Mouse (Mus musculus) lung, embryonic 15.5 days (tissue): ENCODE measurements around the gene Cela1. TPM values are rescaled to one million over a fixed set of nuclear protein-coding genes. Genes with fewer than 3 reads are reported as not detected.

Source experiments
- ATAC-seq: fragments of 200-750 bp; cut with Nextera tagmentation; 2 replicates; pipeline ENCODE4 v1.8.0; 2017; ENCODE audit warnings: moderate number of reproducible peaks, borderline replicate concordance; ENCODE audit not compliant: low FRiP score, low TSS enrichment; ENCODE audit errors: extremely low read depth
- H3K27ac ChIP-seq: fragments of 300-500 bp; sonication (generic); 2 replicates; pipeline ENCODE4 v1.5.1; 2015; ENCODE audit warnings: moderate library complexity, mild to moderate bottlenecking, inconsistent platforms
- H3K27me3 ChIP-seq: fragments of 300-500 bp; sonication (generic); 2 replicates; pipeline ENCODE4 v1.6.1; 2015; ENCODE audit warnings: inconsistent platforms
- H3K36me3 ChIP-seq: fragments of 300-500 bp; sonication (generic); 2 replicates; pipeline ENCODE4 v1.6.1; 2015; ENCODE audit warnings: inconsistent platforms
- H3K4me1 ChIP-seq: fragments of 300-500 bp; sonication (generic); 2 replicates; pipeline ENCODE4 v1.6.1; 2015; ENCODE audit warnings: inconsistent platforms
- H3K4me2 ChIP-seq: fragments of 300-500 bp; sonication (generic); 2 replicates; pipeline ENCODE4 v1.6.1; 2015; ENCODE audit warnings: inconsistent platforms, mild to moderate bottlenecking, moderate library complexity
- H3K4me3 ChIP-seq: fragments of 300-500 bp; sonication (generic); 2 replicates; pipeline ENCODE4 v1.5.1; 2015; ENCODE audit warnings: mild to moderate bottlenecking, inconsistent platforms
- H3K9ac ChIP-seq: fragments of 300-500 bp; sonication (generic); 2 replicates; pipeline ENCODE4 v1.6.1; 2015; ENCODE audit warnings: inconsistent platforms
- H3K9me3 ChIP-seq: fragments of 300-500 bp; sonication (generic); 2 replicates; pipeline ENCODE4 v1.6.1; 2016; ENCODE audit warnings: inconsistent platforms
- WGBS: fragments of 180-500 bp; shearing (Covaris S2); methylation state at CpG from one replicate; pipeline ENCODE4 v1.1.7; 2015; 5-methylcytosine and 5-hydroxymethylcytosine counted together
- polyA plus RNA-seq: library from polyadenylated mRNA; unstranded; fragments of >200 nt; fragmentation: Nextera tagmentation; extraction: Ambion mirVana; gene quantifications from 2 replicates; pipeline ENCODE4 v1.2.1, GENCODE M21; 2015

Cela1 gene
- polyA plus RNA-seq, 1 experiment from 2014 or later, result 2.9 TPM

DNA sequence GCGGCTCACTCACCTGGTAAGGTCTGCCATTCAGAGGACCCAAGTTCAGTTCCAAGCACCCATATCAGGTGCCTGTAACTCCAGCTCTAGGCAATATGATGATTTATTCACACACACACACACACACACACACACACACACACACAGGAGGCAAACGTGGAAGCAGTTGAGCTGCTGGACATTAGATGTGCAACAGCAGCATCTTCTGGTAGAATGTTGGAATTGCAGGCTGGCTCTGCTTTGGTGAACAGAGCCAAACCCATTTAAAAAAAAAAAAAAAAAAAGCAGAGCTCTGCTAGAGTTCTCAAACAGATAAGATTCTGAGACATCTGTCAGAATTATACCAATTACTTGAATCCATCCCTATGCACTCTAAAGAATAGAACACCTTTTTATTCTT, 4.7 kb downstream of the Cela1 start:
- ATAC-seq, result no peak
- WGBS, result 41% methylated on average over 2 of the region's 2 CpGs
- Histone ChIP-seq H3K4me1 (no peaks in the 10 kb centered on the region), H3K4me2 (no peak overlapping the region), H3K27ac (no peak overlapping the region), H3K36me3 (no peaks in the 10 kb centered on the region), H3K4me3 (no peak overlapping the region), H3K9ac (no peak overlapping the region), H3K9me3 (no peaks in the 10 kb centered on the region), H3K27me3 (peaks cover 8% of the 10 kb centered on the region; the same call in 1 of the 2 replicates)

DNA sequence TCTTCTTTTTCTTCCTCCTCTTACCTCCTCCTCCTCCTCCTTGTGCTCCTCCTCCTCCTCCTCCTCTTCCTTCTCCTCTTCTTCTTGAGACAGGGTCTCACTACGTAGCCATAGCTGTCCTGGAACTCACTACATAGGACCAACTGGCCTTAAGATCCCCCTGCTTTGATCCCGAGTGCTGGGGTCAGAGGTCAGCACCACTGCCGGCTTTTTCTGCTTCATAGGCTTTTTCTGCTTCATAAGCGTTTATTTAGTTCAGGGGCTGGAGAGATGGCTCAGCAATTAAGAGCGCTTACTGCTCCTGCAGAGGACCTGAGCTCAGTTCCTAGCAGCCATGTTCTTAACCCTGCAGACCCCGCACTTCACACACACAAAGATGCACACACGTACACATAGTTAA, 6.0 kb downstream of the Cela1 start:
- Histone ChIP-seq H3K36me3 (no peaks in the 10 kb centered on the region), H3K9me3 (no peaks in the 10 kb centered on the region), H3K9ac (no peak overlapping the region), H3K4me3 (no peak overlapping the region), H3K27me3 (peaks cover 8% of the 10 kb centered on the region; the same call in 1 of the 2 replicates), H3K4me1 (no peaks in the 10 kb centered on the region), H3K4me2 (no peak overlapping the region), H3K27ac (no peak overlapping the region)
- WGBS, result 44% methylated on average over 7 of the region's 7 CpGs
- no peak for ATAC-seq

DNA sequence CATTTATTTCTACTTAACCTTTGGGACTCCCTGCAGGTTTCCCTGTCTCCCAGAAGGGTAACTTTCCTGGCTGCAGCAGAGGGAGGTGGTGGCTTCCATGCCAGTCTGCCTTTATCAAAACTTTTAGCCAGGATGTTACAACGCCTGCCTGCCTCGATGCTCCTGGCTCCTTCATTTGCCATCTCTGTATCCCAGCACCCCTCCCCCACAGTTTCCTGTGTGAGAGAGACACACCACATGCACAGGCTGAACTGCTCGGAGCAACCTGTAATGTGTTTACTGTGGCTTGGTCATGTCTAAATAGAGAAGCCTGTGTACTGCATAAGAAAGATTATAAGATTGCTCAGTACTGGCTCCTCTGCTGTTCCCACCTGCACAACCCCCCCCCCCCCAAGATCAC, 7.3 kb downstream of the Cela1 start:
- H3K9ac ChIP-seq, result no peak overlapping the region
- H3K36me3 ChIP-seq, result no peaks in the 10 kb centered on the region
- no peak overlapping the region for H3K4me2 ChIP-seq
- ATAC-seq, result no peak
- H3K9me3 ChIP-seq, result no peaks in the 10 kb centered on the region
- H3K27me3 ChIP-seq, result no peaks in the 10 kb centered on the region; the same call in 1 of the 2 replicates
- H3K4me1 ChIP-seq, result no peaks in the 10 kb centered on the region
- H3K27ac ChIP-seq, result no peak overlapping the region
- H3K4me3 ChIP-seq, result no peak overlapping the region
- WGBS, result 35% methylated on average over 3 of the region's 3 CpGs

DNA sequence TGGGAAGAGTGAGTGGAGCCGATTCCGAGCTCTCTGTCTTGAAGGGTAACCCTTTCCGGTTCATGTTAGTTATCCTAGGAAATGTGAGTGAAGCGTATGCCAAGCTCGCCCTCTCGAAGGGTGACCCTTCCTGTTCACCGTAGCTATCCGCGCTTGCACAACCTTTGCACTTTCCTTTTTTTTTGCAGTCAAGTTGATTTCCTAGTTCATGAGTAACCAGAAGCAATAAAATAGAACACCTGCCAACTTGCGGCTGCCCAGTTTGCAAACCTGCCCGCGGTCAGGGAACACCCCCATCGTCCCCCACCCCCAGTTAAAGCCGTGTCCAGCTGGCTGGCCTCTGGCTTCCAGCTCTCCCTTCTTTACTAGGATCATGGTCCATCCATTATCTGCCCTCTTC, 8.7 kb downstream of the Cela1 start:
- Histone ChIP-seq H3K9ac (no peak overlapping the region), H3K27me3 (no peaks in the 10 kb centered on the region), H3K4me3 (no peak overlapping the region), H3K4me1 (0 out of 2 replicates have a peak, but pooled peaks cover 3% of the 10 kb centered on the region), H3K27ac (no peak overlapping the region), H3K9me3 (no peaks in the 10 kb centered on the region), H3K36me3 (no peaks in the 10 kb centered on the region), H3K4me2 (no peak overlapping the region)
- no peak for ATAC-seq
- 70% methylated on average over 14 of the region's 14 CpGs for WGBS

- H3K36me3 ChIP-seq, result no peaks in the 10 kb centered on the region
- ATAC-seq, result no peak
- 83% methylated on average over 12 of the region's 12 CpGs for WGBS
- no peak overlapping the region for H3K9ac ChIP-seq
- no peaks in the 10 kb centered on the region for H3K27me3 ChIP-seq
- no peak overlapping the region for H3K27ac ChIP-seq
- no peak overlapping the region for H3K4me2 ChIP-seq
- H3K9me3 ChIP-seq, result no peaks in the 10 kb centered on the region
- 0 out of 2 replicates have a peak, but pooled peaks cover 3% of the 10 kb centered on the region for H3K4me1 ChIP-seq
- H3K4me3 ChIP-seq, result no peak overlapping the region
These were observed 9.1 kb downstream of the Cela1 start for GRCm38 (mm10) chr15:100678581-100678980.

DNA sequence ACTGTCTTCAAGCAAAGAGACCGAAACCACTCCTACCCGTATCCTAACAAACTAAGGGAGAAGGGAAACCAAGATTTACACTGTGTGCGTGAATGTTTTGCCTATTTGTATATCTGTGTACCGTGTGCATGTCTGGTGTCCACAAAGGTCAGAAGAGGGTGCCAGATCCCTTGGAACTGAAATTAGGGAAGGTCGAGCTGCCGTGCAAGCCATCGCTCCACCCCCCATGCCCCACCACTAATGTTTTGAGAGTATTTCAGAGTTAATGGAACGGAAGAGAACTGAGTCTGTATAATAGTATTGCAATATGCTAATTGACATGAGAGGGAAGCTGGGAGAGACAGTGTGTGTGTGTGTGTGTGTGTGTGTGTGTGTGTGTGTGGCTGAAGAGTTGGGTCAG, 10.0 kb downstream of the Cela1 start:
- Histone ChIP-seq H3K36me3 (no peaks in the 10 kb centered on the region), H3K9ac (no peak overlapping the region), H3K9me3 (no peaks in the 10 kb centered on the region), H3K27ac (no peak overlapping the region), H3K27me3 (no peaks in the 10 kb centered on the region), H3K4me3 (no peak overlapping the region), H3K4me1 (0 out of 2 replicates have a peak, but pooled peaks cover 3% of the 10 kb centered on the region), H3K4me2 (no peak overlapping the region)
- ATAC-seq, result no peak
- WGBS, result 88% methylated on average over 8 of the region's 8 CpGs

GRCm38 (mm10) chr15:100676521-100676920, 11.2 kb downstream of the Cela1 start:
- ATAC-seq, result no peak
- Histone ChIP-seq H3K27ac (no peak overlapping the region), H3K9ac (no peak overlapping the region), H3K27me3 (no peaks in the 10 kb centered on the region), H3K36me3 (no peaks in the 10 kb centered on the region), H3K9me3 (no peaks in the 10 kb centered on the region), H3K4me1 (0 out of 2 replicates have a peak, but pooled peaks cover 3% of the 10 kb centered on the region), H3K4me3 (no peak overlapping the region), H3K4me2 (no peak overlapping the region)
- WGBS, result 71% methylated on average over 1 of the region's 1 CpGs

DNA sequence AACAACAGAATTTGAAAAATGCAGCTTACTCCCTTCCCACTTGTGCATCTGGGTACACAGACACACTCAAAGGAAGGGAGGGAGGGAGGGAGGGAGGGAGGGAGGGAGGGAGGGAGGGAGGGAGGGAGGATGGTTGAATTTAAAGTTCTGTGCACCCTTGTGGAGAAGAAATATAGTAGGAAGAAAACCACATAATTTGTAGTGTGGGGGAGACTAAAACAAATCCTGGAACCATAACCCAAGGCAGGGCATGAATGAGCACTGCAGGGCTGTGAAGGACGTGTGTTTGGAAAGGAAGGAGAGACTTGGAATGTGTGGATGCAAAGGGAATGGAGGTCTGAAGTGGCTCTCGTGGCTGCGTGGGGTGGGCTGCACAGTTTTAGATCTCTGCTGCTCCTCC, 12.2 kb downstream of the Cela1 start:
- H3K27me3 ChIP-seq, result no peaks in the 10 kb centered on the region
- H3K4me3 ChIP-seq, result no peak overlapping the region
- H3K4me2 ChIP-seq, result no peak overlapping the region
- no peak for ATAC-seq
- WGBS, result 48% methylated on average over 3 of the region's 3 CpGs
- H3K4me1 ChIP-seq, result 0 out of 2 replicates have a peak, but pooled peaks cover 3% of the 10 kb centered on the region
- H3K36me3 ChIP-seq, result no peaks in the 10 kb centered on the region
- no peak overlapping the region for H3K27ac ChIP-seq
- H3K9me3 ChIP-seq, result no peaks in the 10 kb centered on the region
- H3K9ac ChIP-seq, result no peak overlapping the region

DNA sequence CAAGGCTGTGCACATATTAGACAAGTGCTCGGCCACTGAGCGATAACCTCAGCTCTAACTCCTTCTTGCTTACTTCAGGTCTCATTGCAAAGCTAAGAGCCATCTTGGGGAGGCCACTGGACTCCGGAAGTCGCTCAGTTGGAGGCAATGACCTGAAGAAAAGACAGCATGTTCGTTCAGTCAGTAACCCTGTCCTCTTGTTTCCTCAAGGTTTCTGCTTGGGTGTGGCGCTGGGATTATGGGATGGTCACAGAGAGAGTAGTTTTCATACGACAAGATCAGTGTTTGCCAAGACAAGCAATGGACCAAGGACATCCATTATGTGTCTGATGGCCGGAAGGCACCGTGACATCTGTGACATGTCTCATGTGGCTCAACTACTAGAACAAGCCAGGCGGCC, 13.2 kb downstream of the Cela1 start:
- Histone ChIP-seq H3K27me3 (no peaks in the 10 kb centered on the region), H3K27ac (no peak overlapping the region), H3K4me2 (no peak overlapping the region), H3K9me3 (no peaks in the 10 kb centered on the region), H3K4me1 (0 out of 2 replicates have a peak, but pooled peaks cover 3% of the 10 kb centered on the region), H3K4me3 (no peak overlapping the region), H3K36me3 (no peaks in the 10 kb centered on the region), H3K9ac (no peak overlapping the region)
- WGBS, result 82% methylated on average over 10 of the region's 10 CpGs
- ATAC-seq, result no peak

- Histone ChIP-seq H3K4me2 (no peak overlapping the region), H3K27ac (no peak overlapping the region), H3K9ac (no peak overlapping the region; the same call in 1 of the 2 replicates), H3K4me3 (no peak overlapping the region), H3K27me3 (no peaks in the 10 kb centered on the region), H3K4me1 (0 out of 2 replicates have a peak, but pooled peaks cover 3% of the 10 kb centered on the region), H3K9me3 (no peaks in the 10 kb centered on the region), H3K36me3 (no peaks in the 10 kb centered on the region)
- 34% methylated on average over 12 of the region's 12 CpGs for WGBS
- no peak for ATAC-seq
These were observed 13.9 kb downstream of the Cela1 start for GRCm38 (mm10) chr15:100673585-100674391.

- H3K4me3 ChIP-seq, result no peak overlapping the region
- ATAC-seq, result no peak
- H3K4me1 ChIP-seq, result peaks cover 14% of the 10 kb centered on the region
- no peak overlapping the region for H3K4me2 ChIP-seq
- no peaks in the 10 kb centered on the region for H3K27me3 ChIP-seq
- no peak overlapping the region for H3K27ac ChIP-seq
- WGBS, result 76% methylated on average over 5 of the region's 5 CpGs
- H3K36me3 ChIP-seq, result no peaks in the 10 kb centered on the region
- H3K9ac ChIP-seq, result no peak overlapping the region
- H3K9me3 ChIP-seq, result no peaks in the 10 kb centered on the region
These were observed 16.9 kb downstream of the Cela1 start for GRCm38 (mm10) chr15:100670833-100671232.

DNA sequence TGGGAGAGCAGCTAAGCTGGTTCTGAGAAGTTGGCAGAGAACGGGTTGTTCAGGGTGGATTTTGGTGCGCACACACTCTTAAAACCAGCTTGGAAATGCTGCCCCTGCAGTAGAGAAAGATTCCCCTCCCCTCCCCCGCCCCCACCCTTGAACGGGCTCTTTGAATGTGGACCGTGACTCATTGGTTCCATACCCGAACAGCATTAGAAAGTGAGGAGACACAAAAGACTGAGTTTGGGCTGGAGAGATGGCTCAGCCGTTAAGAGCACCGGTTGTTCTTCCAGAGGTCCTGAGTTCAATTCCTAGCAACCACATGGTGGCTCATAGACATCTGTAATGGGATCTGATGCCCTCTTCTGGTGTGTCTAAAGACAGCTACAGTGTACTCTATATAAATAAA, 17.7 kb downstream of the Cela1 start:
- no peak for ATAC-seq
- no peak overlapping the region for H3K4me2 ChIP-seq
- no peak overlapping the region for H3K9ac ChIP-seq
- no peak overlapping the region for H3K27ac ChIP-seq
- H3K4me3 ChIP-seq, result no peak overlapping the region
- no peaks in the 10 kb centered on the region for H3K9me3 ChIP-seq
- H3K4me1 ChIP-seq, result peaks cover 20% of the 10 kb centered on the region
- H3K36me3 ChIP-seq, result no peaks in the 10 kb centered on the region
- WGBS, result 88% methylated on average over 8 of the region's 8 CpGs
- no peaks in the 10 kb centered on the region for H3K27me3 ChIP-seq
